Mouse (Mus musculus) lung, embryonic 14.5 days (tissue): ENCODE data around the gene Rab3il1. TPM values are rescaled to one million over a fixed set of nuclear protein-coding genes. Genes with fewer than 3 reads are reported as not detected.

Experiments
- ATAC-seq: fragments of 200-750 bp; cut with Nextera tagmentation; 2 replicates; pipeline ENCODE4 v1.8.0; 2017; ENCODE audit warnings: mild to moderate bottlenecking, moderate TSS enrichment, moderate library complexity; ENCODE audit not compliant: insufficient read depth
- DNase-seq: peaks from one replicate; pipeline ENCODE4 v3.0.0-alpha.2; 2015
- H3K27ac ChIP-seq: fragments of 300-500 bp; sonication (generic); 2 replicates; pipeline ENCODE4 v1.5.1; 2014; ENCODE audit warnings: low read depth, mild to moderate bottlenecking, moderate library complexity
- H3K27me3 ChIP-seq: fragments of 300-500 bp; sonication (generic); 2 replicates; pipeline ENCODE4 v1.6.1; 2014; ENCODE audit warnings: low read length, control low read depth; ENCODE audit not compliant: insufficient read depth
- H3K36me3 ChIP-seq: fragments of 300-500 bp; sonication (generic); 2 replicates; pipeline ENCODE4 v1.6.1; 2014; ENCODE audit warnings: control low read depth; ENCODE audit not compliant: insufficient read depth
- H3K4me1 ChIP-seq: fragments of 300-500 bp; sonication (generic); 2 replicates; pipeline ENCODE4 v1.6.1; 2014; ENCODE audit warnings: antibody characterized with exemption, control low read depth; ENCODE audit not compliant: insufficient read depth
- H3K4me2 ChIP-seq: fragments of 300-500 bp; sonication (generic); 2 replicates; pipeline ENCODE4 v1.6.1; 2014; ENCODE audit warnings: mild to moderate bottlenecking
- H3K4me3 ChIP-seq: fragments of 300-500 bp; sonication (generic); 2 replicates; pipeline ENCODE4 v1.5.1; 2014; ENCODE audit warnings: low read depth, low read length
- H3K9ac ChIP-seq: fragments of 300-500 bp; sonication (generic); 2 replicates; pipeline ENCODE4 v1.6.1; 2014
- H3K9me3 ChIP-seq: fragments of 300-500 bp; sonication (generic); 2 replicates; pipeline ENCODE4 v1.6.1; 2016; ENCODE audit warnings: low read depth, low read length, control low read depth
- CTCF ChIP-seq: IDR thresholded peaks from 2 replicates; pipeline ENCODE4 v1.5.1; 2016; ENCODE audit warnings: antibody characterized with exemption, low read depth
- WGBS: fragments of 180-500 bp; shearing (Covaris S2); extraction: QIAGEN DNeasy Blood & Tissue Kit; methylation state at CpG from one replicate; pipeline ENCODE4 v1.1.7; 2014; 5-methylcytosine and 5-hydroxymethylcytosine counted together
- polyA plus RNA-seq: library from polyadenylated mRNA; unstranded; fragments of >200 nt; fragmentation: Nextera tagmentation; extraction: Ambion mirVana; gene quantifications from 2 replicates; pipeline ENCODE4 v1.2.1, GENCODE M21; 2014

Gene Rab3il1
- polyA plus RNA-seq, 1 experiment from 2014 or later = 34.0 TPM

DNA sequence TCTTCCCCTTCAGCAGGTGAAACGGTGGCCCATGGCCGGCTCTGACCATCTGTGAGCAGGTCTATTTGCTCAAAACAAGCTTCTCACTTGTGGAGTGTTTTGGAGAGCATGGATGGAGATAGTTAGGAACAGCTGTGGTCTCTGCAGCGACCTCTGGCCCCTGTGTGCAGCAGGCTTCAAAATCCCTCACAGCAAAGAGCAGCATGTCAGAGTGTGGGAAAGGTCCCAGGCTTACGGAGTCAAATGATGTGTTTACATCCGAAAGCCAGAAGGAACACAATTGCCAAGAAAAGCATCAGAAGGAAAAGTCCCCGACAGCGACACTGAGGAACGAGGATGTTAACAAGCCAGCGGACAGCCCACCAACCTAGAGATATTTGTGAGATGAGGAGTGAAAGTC lies 84.0 kb downstream of the Rab3il1 start:
- H3K9me3 ChIP-seq = no peaks in the 10 kb centered on the region
- H3K4me2 ChIP-seq = no peak overlapping the region
- H3K27me3 ChIP-seq = no peaks in the 10 kb centered on the region
- H3K9ac ChIP-seq = no peak overlapping the region
- no peak overlapping the region for H3K4me3 ChIP-seq
- H3K4me1 ChIP-seq = no peaks in the 10 kb centered on the region
- DNase-seq (peak; percentile 27), ATAC-seq (no peak)
- no peak for TF ChIP-seq CTCF
- 57% methylated on average over 9 of the region's 9 CpGs for WGBS
- peaks cover 99% of the 10 kb centered on the region for H3K36me3 ChIP-seq
- no peak overlapping the region for H3K27ac ChIP-seq

DNA sequence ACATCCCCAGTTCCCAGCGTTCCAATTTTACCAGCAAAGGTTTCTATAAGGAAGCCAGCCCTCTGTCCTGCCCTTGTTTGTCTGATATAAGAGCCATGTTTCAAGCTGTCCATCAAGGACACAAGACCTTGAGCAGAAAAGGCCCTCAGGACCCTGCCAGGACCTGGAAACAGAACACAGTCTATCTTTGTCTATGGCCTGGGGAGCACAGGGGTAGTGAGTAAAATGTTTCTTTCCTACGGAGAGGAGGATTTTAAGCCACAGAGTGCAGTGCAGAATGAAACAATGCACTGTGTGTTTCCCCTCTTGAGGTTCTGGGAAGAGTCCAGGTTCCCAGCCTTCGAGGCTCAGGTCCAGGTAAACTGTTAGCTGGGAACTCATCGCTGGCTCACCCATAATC lies 85.5 kb downstream of the Rab3il1 start:
- no peak overlapping the region for H3K27ac ChIP-seq
- WGBS = 90% methylated on average over 4 of the region's 4 CpGs
- no peaks in the 10 kb centered on the region for H3K9me3 ChIP-seq
- no peak overlapping the region for H3K9ac ChIP-seq
- no peaks in the 10 kb centered on the region for H3K4me1 ChIP-seq
- H3K4me3 ChIP-seq = no peak overlapping the region
- H3K27me3 ChIP-seq = no peaks in the 10 kb centered on the region
- TF ChIP-seq CTCF = no peak
- no peak overlapping the region for H3K4me2 ChIP-seq
- peaks cover 99% of the 10 kb centered on the region for H3K36me3 ChIP-seq
- ATAC-seq (no peak), DNase-seq (no peak)

Other genes with a start within 250 kb of the Rab3il1 start
- gene Scgb2a2, start 154.1 kb upstream of the Rab3il1 start, polyA plus RNA-seq = not detected in 2 replicates
- gene Incenp, start 102.1 kb upstream of the Rab3il1 start, polyA plus RNA-seq = 120 and 137 TPM in 2 replicates
- 1,651 and 1,692 TPM in 2 replicates for gene Fth1, start 21.1 kb upstream of the Rab3il1 start, polyA plus RNA-seq
- 1.0 and 1.4 TPM in 2 replicates for gene Best1, start within 50 bp of the Rab3il1 start, polyA plus RNA-seq
- 31.1 and 38.8 TPM in 2 replicates for gene Fads3, start 39.9 kb downstream of the Rab3il1 start, polyA plus RNA-seq
- 38.3 and 40.5 TPM in 2 replicates for gene Fads2, start 100.1 kb downstream of the Rab3il1 start, polyA plus RNA-seq
- 112 and 117 TPM in 2 replicates for gene Fads1, start 181.2 kb downstream of the Rab3il1 start, polyA plus RNA-seq
- gene Tmem258, start 202.3 kb downstream of the Rab3il1 start, polyA plus RNA-seq = 449 and 486 TPM in 2 replicates
- 113 and 114 TPM in 2 replicates for gene Fen1, start 202.5 kb downstream of the Rab3il1 start, polyA plus RNA-seq
- gene Myrf, start 239.1 kb downstream of the Rab3il1 start, polyA plus RNA-seq = 14.1 TPM in 2 replicates